Mouse (Mus musculus): ENCODE results near the gene Sdhaf3.
"Not testable (repeated sequence)": the region's sequence is repeated elsewhere in the genome, so short reads cannot be mapped to it uniquely, and the experiment has no call there.

Sdhaf3 gene

DNA sequence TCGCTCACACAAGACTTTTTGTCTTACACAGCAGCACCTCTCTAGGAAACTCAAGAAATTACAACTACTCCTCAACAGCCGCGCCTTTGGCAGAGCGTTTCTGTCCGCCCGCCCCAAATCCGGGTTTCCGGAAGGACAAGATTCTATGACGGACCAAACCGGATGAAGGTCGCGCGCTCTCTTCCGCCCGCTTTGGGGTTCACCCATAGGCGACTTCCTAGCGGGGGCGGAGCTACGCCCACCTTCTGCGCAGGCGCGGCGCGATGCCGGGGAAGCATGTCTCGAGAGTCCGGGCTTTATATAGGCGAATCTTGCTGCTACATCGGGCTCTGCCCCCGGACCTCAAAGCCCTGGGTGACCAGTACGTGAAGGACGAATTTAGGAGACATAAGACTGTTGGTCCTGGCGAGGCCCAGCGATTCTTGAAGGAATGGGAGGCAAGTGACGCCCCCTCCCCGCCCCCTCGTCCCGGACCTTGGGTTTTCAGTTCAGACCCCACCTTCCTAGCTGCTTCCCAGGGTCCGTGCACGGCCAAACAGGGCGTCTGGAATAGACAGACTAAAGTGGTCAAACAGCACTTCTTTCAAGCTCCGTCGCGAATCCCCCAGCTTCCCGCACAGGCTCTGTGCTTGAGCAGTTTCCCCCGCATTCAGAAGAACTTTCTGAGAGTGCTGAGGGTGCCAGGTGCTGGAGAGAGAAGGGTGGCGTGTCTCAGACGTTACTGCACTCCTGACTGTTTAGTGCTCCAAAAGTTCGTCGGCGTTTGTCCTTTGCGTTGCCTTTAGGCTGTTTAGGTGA, at the start of gene Sdhaf3:
Sdhaf3 (plus strand) TSS at position 241 of the 798 bp plus-strand sequence.
- peak; percentile 98 for DNase-seq (ENCODE audit: low read depth, low spot score)

DNA sequence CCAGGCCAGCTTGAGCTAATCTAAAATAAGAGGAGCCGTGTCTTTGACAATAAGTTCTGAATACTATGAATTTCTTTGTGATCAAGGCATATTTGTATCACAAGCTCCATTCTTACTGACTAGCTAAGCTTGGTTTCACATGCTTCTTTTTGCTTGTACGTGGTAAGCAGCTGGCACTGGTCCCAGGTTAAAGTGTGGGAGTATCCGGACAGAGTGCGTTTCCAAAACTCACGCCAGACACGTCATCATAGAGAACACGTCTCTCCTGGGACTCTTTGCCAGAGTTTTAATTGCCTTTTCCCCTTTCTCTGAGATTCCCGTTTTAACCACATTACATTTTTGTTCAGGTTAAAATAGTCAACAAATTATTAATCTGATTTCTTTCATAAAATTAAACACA, 46.2 kb upstream of the Sdhaf3 start:
- peak; percentile 23 for DNase-seq (ENCODE audit: low read depth, low spot score)

DNA sequence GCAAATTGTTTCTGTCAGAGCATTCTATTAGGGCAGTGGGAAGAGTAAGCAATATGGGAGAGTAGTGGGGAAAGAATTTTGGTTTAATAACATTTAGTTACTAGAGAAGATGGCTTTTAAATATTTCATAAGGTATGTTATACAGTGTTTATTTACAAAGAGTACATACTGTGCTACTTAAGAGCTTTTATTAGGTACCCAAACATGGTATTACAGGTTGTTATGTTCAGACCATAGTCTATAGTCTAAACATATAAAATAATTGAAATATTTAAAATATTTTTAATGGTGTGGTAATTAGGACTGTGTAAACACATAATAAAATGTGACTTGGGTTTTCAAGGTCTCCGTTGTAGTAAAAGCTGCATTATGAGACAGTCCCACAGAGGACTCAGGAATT, 41.5 kb upstream of the Sdhaf3 start:
- DNase-seq (ENCODE audit: low read depth, low spot score), result no peak

DNA sequence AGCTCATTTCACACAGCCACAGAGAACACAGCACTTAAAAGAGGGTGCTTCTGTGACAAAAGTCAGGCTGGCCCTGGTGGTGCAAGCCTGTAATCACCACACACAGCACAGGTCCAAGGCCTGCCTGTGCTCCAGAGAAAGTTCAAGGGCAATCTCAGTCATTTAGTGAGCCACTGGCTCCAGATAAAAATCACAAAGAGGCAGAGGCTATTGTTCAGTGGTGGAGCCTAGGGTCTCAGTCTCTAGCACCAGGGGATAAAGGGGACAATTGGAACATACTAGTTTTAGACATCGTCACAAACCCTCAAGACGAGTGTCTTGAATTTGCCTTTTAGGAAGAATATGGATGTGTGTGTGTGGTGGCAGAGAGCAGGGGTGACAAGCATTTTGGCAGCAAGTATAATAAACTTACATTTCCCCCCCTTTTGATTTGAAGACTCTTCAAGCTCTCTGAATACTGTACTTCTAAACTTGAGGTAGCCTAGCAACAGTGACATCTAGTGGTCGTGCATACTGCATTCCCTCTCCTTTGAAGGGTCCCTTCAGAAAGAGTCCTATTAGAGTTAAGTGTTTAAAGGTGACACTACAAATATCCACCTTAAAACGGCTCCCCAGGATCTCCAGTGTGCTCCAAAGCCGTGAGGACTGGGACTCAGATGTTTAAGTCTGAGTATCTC, 40.8 kb upstream of the Sdhaf3 start:
- DNase-seq (ENCODE audit: low read depth, low spot score), result peak; percentile 76

DNA sequence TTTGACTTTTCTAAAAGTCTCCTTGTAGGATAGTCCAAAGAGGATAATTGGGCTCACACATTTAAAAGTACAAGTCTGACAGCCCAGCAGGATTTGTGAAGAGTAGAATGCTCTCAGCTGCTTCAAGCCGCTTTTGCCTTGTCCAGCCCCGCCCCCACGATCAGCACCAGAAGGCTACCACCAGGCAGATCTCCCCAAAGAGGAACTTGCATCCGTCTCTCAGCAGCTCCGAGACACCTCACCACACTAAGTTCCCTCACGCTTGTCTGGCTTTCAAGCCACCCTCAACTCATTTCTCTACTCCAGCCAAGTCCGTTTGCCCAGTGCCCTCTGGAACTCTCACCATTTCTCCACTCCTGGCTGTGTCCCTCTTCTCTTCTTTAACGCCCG, 40.3 kb upstream of the Sdhaf3 start:
- DNase-seq (ENCODE audit: low read depth, low spot score), result no peak

DNA sequence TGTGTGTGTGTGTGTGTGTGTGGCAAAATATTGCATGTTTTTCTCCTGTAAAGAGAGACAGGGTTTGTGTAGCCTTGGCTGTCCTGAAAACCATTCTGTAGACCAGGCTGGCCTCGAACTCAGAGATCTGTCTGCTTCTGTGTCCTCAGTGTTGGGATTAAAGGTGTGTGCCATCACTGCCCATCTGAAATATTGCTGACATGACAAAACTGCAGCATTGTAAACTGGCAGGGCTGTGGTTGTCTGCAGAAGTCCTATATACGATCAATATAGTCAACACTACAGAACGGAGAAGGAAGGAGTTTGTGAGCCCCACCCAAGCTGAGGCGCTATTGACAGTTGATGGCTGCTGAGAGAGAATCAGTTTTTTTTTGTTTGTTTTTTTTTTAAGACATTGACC, 38.5 kb upstream of the Sdhaf3 start:
- DNase-seq (ENCODE audit: low read depth, low spot score), result no peak

DNA sequence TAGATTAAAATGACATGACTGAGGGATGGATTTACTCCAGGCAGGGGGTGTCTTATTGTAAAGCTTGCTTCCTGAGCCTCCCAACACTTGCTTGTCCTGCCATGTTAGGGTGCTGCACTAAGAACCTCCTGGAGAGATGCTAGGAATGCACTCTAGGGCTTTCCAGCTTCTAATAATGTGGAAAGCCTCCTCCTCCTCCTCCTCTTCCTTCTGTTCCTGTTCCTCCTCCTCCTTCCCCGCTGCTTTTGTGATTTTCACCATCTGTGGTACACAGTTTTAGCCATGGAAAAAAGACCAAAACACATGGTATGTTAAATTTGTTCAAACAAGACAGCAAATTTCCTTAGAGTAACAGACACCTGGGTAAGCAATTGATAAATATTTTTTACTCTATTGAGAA, 30.5 kb upstream of the Sdhaf3 start:
- peak; percentile 52 for DNase-seq (ENCODE audit: low read depth, low spot score)

DNA sequence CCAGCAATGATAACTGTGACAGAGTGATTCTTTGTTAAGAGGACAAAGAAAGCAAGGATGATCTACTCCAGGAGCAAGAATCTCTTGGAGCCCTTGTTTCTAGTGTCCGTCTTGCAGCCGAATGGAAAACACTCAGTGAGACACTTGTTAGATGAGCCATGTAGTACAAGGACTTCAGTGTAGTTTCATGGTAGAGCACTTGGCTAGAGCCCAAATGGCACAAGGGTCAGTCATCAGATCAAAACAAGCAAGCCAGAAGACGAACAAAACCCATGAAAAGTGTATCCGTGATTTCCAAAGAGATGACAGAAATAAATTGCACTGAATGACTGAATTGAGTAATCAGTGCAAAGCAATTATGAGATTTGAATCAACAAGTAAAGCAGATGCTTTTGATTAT, 25.0 kb upstream of the Sdhaf3 start:
- DNase-seq (ENCODE audit: low read depth, low spot score), result no peak

DNA sequence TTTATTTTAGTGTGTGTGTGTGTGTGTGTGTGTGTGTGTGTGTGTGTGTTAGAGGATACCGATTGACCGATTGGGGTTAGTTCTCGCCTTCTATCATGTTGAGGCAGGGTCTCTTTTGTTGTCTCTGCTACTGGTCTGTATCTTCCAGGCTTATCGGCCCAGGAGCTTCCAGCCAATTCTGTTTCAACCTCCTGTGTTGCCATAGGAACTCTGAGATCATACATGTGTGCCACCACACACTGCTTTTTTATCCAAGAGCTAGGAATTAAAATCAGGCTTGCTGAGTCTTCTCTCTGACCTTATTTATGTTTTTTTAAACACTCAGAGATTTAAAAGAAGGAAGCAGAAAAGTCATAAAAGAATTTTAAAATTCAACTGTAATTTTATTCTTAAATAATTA, 24.3 kb upstream of the Sdhaf3 start:
- no peak for DNase-seq (ENCODE audit: low read depth, low spot score)

DNA sequence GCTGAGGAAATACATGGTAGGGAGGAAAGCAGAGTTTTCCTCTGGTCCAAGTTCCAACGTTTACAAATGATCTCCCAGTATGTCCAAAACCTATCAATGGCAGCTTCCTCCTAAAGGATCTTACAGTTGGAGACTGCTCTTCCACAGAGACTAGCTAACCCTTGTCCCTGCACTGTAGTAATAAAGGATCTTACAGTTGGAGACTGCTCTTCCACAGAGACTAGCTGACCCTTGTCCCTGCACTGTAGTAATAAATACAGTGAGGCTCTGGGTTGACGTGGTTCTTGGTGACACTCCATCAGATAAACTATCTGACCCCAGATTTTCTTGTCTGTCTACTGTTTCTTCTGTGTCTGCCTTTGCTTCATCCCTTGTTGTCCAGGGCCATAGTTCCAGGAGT, 15.0 kb upstream of the Sdhaf3 start:
- DNase-seq (ENCODE audit: low read depth, low spot score), result no peak

DNA sequence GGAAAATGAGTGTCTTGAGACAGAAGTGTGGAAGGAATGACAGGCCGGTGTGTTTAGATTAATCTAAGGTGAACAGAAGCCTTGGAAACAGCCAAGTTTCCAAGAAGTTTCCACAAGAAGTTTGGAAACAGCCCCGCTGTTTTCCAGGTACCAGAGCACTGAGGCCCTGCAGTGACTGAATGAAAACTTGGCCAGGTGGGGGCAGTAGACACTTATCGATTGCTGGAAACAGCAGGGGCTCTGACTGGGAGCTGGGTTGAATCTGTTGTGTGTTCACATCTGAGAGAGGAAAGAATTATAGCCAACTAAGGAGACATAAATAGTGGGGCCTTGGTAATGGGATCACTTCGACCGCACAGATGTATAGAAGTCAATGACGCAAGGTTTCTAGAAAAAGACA, 13.0 kb upstream of the Sdhaf3 start:
- peak; percentile 32 for DNase-seq (ENCODE audit: low read depth, low spot score)

DNA sequence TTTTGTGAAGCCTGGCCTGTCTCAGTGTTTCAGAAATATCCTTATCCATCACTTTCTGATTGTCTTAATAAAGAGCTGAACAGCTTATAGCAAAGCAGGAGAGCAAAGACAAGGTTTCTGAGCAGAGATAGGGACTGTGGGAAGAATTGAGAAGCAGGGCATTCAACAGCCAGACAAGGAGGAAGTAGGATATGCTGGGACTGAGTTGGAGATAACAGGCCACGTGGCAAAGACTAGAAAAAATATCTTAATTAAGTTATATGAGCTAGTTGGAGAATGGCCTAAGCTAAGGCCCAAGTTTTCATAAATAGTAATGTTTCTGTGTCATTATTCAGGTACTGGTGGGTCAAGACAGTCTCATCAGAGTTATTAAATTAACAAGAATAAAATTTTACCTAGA, 8.2 kb upstream of the Sdhaf3 start:
- no peak for DNase-seq (ENCODE audit: low read depth, low spot score)

DNA sequence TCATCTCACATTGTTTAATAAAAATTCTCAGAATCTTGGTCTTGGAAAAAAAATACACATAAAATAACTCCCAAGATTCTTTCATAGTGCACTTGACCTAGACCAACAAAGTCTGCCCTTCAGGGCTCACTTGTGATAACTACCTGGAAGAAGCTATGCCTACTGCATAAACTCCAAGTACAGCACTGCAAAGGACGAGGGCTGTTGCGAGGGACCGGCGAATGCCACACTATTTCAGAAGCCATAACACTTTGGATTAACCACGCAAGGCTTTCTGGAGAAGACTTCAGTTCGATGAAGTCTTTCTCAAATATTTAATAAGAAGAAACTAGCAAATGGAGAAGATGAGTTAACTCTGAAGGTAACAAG, 425 bp upstream of the Sdhaf3 start:
- no peak for DNase-seq (ENCODE audit: low read depth, low spot score)

DNA sequence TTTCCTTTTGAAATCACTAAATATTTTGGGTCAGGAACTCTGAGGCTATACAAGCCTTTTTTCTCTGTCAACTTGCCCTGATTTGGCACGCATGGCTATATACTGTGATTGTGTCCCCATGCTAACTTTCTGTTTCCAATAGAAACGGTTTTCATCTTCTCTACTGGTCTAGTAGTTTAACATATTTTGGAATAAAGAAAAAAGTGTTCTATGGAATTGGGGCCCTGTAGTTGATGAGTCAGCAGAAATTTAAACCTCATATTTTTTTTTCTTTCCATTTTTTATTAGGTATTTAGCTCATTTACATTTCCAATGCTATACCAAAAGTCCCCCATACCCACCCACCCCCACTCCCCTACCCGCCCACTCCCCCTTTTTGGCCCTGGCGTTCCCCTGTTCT, 3.4 kb downstream of the Sdhaf3 start:
- DNase-seq (ENCODE audit: low read depth, low spot score), result not testable (repeated sequence)

DNA sequence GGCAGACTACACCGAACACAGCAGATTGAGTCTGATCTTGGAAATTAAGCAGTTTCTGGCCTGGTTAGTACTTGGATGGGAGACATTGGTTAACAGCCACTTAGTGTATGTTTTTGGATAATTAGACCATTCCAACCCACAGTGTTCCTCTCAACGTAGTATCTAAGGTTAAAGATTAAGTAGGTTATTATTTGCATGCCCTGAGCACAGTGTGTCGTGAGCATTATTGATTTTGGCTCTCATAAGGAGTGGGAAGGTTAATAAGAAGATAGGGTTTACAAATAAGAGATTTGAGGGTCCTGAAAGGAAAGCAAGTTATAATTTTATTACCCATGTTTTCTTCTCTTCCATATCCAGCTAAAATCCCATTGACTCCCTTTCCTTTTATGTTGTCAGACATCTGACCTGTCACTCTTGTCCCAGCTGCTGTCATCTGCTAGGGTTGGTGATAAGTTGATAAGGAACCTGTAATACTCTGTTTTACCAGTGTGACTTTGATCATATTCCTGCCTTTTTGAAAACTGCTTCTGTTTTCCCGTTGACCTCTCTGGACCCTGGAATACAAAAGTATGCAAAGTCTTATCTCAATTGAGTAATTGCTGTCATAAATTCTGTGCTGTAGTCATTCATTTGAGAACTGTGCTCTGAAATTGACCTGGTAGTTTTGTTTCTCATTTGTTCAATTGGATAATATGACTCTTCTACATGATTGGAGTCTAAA, 41.6 kb downstream of the Sdhaf3 start:
- no peak for DNase-seq (ENCODE audit: low read depth, low spot score)

DNA sequence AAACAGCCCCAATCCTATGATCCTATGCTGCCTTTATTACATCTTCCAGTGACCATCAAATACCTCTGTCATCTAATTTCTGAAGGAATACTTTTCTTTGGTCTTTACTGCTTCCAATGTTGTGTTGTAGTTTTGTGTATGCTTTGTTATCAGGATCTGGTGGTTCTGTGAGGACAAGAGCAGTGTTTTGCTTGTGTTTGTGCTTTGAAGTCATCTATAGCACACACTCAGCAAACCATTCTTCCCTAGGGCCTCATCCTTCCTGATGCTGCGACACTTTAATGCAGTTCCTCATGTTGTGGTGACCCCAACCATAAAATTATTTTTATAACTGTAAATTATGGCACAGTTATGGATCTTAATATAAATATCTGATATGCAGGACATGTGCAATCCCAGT, 42.2 kb downstream of the Sdhaf3 start:
- no peak for DNase-seq (ENCODE audit: low read depth, low spot score)

DNA sequence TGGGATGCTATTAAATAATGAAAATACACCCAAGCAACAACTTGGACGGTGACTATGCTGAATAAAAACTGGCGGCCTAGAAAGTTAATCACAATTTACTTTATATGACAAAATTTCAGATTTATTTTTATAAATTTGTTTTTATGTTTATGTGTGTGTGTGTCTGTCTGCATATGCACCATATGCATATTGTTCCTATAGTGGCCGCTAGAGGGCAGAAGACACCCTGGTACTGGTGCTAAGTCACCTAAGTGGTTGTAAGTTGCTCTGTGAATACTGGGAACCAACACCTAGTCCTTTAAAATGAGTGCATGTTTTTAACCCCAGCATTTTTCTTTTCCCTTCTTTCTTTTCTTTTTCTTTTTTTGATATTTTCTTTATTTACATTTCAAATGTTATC, 43.2 kb downstream of the Sdhaf3 start:
- DNase-seq (ENCODE audit: low read depth, low spot score), result no peak

DNA sequence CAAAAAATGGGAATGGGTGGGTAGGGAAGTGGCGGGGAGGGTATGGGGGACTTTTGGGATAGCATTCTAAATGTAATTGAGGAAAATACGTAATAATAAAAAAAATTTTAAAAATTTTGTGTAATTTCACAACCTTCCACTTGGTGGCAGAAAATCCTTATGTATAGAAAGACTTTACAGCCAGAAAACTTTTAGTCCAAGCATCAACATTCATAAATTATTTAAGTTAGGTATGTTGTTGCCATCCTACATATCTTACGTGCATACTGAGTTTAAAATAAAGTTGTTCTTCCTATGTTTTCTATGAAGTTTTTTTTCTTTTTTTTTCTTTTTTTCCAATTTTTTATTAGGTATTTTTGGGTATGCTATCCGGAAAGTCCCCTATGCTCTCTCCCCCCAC, 47.3 kb downstream of the Sdhaf3 start:
- peak; percentile 10 for DNase-seq (ENCODE audit: low read depth, low spot score)

DNA sequence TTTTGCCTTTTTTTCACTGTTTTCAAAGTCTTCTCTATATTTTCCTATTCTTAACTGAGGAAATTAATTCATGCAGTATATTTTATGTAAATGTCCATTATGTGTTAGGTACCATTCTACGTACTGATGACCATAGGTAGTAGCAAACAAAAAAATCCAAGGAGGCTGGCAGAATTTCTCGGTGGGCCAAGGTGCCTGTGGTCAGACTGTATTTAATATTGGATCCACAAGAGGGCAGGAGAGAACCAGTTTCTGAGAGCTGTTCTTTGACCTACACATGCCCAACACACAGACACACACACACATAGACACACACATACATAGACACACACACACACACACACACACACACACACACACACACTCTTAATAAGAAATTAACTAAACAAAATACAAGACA, 48.2 kb downstream of the Sdhaf3 start:
- DNase-seq (ENCODE audit: low read depth, low spot score), result peak; percentile 33

DNA sequence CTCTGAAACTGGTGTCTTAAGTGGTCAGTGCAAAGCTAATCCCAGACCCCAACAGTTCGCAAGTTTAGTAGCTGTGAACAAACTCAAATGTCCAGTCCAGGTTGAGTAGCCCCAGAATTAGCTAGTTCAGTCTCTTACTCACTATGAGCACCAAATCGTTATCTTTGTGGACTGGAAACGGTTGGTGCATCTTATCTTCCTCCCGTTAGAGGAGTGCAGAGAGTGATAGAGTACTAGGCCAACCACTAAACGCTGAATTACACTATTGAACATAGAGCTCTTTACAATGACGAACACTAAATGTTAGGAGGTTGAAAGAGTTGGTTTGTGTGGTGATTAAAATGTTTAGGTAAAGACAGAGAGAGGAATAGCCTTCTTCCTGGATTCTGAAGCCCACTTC, 82.3 kb downstream of the Sdhaf3 start:
- no peak for DNase-seq (ENCODE audit: low read depth, low spot score)

DNA sequence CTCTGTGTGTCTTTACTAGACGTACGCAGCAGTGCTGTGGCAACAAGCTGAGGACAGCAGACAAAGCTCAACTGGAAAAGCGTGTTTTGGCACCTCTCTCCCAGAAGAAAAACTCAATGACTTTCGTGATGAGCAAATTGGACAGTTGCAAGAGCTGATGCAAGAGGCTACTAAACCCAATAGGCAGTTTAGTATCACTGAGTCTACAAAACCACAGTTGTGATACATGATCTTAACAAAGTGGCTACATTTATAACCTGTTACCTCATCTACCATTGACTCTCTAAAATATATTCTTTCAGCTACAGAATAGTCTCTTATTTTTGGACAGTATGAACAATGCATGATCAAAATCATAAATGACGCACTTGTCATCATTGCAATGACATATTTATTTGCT, 83.0 kb downstream of the Sdhaf3 start:
- no peak for DNase-seq (ENCODE audit: low read depth, low spot score)

DNA sequence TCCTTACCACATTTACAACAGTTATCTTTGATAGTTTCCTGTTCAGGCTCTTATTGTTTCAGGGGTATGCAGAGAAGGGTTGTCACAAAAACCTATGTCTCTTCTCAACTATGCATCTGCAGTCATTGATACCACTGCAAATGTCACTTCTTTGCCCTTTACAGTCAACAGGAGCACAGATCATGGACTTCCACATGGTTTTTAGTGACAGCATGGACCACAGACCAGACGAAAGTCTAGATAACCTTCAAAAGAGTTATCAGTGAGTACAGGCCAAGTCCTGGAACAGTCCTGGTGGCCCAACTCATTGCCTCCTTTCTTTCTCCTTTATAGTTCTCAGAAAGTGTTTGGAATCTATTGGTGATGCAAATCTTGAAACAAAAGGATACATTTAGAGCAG, 86.1 kb downstream of the Sdhaf3 start:
- DNase-seq (ENCODE audit: low read depth, low spot score), result no peak

DNA sequence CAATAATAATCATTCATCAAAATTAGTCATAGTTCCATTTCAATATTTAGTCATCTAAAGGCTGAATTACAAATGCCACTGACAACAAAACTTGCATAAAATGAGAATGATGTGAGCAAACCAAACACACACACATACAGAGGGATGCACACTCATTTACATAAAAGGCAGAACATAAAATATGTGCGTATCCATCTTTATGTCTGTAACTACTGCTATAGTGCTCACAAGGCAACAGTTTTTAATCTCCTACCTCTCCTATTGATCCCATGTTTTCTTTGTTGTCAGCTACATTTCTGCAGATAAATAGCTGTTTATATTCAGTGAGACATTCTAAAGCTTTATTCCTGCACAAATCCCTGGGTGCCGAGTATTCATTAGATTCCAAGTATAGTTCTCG, 107.0 kb downstream of the Sdhaf3 start:
- no peak for DNase-seq (ENCODE audit: low read depth, low spot score)

Measured in brain, adult 2 months (tissue).